Mouse (Mus musculus) thymus, postnatal 36 days (tissue): ENCODE data around the gene Ccdc63.
"Not testable (repeated sequence)": the region's sequence is repeated elsewhere in the genome, so short reads cannot be mapped to it uniquely, and the experiment has no call there.

Source experiments
- DNase-seq, 2 experiments: peaks; one replicate each; pipeline ENCODE4 v3.0.0; 2022; ENCODE audit warnings: mixed read lengths in 2 of 2

Ccdc63 gene

GRCm38 (mm10) chr5:122140723-122141122 is at the start of gene Ccdc63:
TSS of gene Ccdc63 (minus strand) at chr5:122140823.
- no peak for DNase-seq

- DNase-seq: no peak
These were observed 48.5 kb upstream of the Ccdc63 start for GRCm38 (mm10) chr5:122189115-122189514.

GRCm38 (mm10) chr5:122184858-122185257 is 44.2 kb upstream of the Ccdc63 start:
- not testable (repeated sequence) for DNase-seq

- peak; percentile 54 to 74 for DNase-seq
These were observed 43.7 kb upstream of the Ccdc63 start for GRCm38 (mm10) chr5:122184283-122184806.

- no peak for DNase-seq
These were observed 39.0 kb upstream of the Ccdc63 start for GRCm38 (mm10) chr5:122179665-122180064.

- DNase-seq: peak; percentile 68 to 71
These were observed 35.8 kb upstream of the Ccdc63 start for GRCm38 (mm10) chr5:122176398-122176797.

DNA sequence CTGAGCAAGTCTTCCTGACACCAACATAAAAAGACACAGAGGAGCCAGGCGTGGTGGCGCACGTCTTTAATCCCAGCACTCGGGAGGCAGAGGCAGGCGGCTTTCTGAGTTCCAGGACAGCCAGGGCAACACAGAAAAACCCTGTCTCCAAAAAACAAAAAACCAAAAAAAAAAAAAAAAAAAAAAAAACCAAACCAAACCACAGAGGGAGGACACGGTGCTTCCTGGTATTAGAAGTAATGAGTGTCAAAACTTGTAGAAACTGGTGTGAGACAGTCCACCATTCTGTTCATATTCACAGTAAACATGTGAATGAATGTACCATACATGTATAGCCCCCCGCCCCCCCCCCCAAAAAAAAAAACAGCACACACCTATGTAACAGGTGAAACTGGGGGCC is 35.3 kb upstream of the Ccdc63 start:
- DNase-seq: no peak

GRCm38 (mm10) chr5:122175402-122175801 is 34.8 kb upstream of the Ccdc63 start:
- DNase-seq: no peak

DNA sequence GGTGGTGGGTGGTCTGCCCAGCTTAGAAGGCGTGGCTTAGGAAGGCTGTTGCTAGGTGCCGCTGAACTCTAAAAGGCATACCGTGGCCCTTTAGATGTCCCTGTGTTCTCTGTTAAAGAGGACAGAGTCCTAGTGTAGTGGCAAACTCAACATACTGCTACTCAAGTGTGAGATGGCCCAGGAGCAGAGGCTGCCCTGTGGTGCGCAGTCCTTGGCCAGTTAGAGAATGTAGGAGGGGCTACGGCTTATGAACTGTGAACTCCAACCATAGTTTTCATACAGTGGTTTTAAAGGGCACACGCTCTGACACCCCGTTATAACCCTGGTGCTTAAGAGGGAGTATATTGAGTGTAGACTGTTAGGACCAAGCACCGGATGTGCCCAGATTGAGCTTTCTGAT is 30.4 kb upstream of the Ccdc63 start:
- DNase-seq: no peak

DNA sequence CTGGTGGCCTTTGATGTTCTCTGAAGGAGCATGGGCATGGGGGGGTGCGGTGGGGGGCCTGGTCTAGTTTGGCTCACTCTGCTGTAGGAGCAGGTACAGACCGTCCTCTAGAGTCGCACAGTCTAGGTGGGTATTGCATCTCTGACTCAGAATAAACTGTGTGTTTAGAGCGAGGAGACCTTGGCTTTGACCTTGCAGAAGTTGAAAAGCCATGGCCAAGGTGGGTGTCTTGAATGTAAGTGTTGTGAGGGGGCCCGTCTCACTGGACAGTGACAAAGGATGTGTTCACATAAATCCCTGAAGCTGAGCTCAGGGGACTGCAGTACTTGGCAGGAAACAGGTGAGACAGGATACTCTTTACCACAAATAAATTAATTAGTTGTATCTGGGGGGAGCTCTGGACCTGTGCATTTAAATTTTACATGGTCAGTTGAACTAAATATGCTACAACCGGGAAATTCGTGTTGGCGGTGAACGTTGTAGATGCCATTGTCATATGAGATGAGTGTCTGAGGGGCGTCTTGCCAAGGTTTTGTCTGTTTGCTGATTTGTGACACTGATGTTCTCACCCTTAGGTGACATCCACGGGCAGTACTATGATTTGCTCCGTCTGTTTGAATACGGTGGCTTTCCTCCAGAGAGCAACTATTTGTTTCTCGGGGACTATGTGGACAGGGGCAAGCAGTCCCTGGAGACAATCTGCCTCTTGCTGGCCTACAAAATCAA is 27.9 kb upstream of the Ccdc63 start:
- no peak for DNase-seq

GRCm38 (mm10) chr5:122166636-122167161 is 26.1 kb upstream of the Ccdc63 start:
- DNase-seq: no peak

DNA sequence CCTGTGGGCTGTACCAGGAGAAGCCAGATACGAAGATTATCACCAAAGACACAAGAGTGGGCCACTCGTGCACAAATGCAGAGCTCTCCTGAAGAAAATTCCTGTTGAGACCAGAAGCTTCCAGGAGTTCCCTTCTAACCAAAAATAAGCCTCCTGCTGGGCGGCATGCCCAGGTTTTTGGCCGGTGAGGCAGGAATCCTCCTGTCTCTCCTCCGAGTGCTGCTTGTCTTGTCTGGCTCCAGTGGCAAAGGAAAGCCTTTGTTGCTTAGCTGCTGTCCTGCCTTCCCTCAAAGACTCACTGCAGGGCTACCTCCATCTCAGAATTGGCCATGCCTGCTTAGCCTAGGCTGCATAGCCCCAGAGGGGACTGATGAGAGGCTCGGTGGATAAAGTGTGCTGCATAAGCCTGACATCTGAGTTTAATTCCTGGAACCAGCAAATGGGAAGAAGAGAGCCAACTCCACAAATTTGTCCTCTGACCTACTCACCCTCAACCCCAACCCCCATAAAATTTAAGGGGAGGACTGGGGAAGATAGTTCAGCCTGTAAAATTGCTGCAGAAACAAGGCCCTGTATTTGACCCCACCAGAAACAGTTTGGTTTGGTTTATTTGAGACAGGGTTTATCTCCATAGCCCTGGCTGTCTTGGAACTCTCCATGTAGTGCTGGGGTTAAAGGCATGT is 24.8 kb upstream of the Ccdc63 start:
- DNase-seq: no peak

- DNase-seq: no peak
These were observed 23.4 kb upstream of the Ccdc63 start for GRCm38 (mm10) chr5:122164011-122164410.

GRCm38 (mm10) chr5:122163194-122163593 is 22.6 kb upstream of the Ccdc63 start:
- DNase-seq: no peak

GRCm38 (mm10) chr5:122158557-122159515 is 18.2 kb upstream of the Ccdc63 start:
- DNase-seq: peak; percentile 39 to 55

DNA sequence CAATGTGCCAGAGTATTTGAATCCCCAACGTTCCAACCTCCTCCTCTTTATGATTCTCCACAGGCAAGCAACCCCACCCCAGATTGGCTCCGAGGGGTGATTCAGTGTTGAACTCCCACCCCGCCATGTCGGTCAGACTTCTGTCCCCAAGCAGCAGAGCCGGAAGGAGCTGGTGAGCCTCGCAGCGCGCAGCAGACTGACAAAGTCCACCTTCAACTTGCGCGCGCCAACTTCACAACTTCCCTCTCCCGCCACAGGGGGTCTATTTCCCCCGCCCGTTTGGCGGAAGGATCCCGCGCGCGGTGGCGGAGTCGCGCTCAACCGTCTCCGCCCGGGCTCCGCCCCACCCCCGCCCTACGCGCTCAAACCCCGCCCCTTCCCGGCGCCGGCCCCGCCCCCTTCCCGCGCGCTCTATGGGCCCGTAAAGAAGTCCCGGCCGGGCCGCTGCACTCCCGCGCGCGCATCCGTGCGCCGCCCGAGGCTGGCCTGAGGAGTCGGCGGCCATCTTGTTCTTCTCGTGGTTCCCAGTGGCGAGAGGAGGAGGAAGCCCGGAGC is 17.3 kb upstream of the Ccdc63 start, which contains the start of gene Ppp1cc:
Ppp1cc (plus strand) TSS at position 452 of the 555 bp plus-strand sequence.
- peak; percentile 90 to 91 for DNase-seq

- DNase-seq: no peak
These were observed 15.9 kb upstream of the Ccdc63 start for GRCm38 (mm10) chr5:122156486-122156885.

- no peak for DNase-seq
These were observed 15.0 kb upstream of the Ccdc63 start for GRCm38 (mm10) chr5:122155613-122156012.

DNA sequence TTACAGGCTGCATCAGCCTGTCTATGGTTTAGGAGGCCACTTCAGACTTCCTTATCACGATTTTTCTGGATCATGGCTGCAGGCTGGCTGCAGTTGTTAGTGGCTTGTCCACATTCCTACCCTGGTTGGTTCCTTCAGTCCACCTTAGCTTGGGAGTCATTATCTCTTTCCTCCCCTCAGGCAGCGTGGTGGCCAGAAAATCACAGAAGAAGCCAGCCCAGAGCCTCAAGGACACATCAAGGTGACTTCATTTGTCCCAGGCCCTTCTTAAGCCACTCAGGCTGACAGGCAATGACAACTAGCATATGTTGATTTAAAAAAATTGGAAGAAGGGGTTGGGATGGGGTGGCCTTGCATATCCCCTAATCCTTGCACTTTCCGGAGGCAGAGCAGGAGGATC is 14.2 kb upstream of the Ccdc63 start:
- no peak for DNase-seq

GRCm38 (mm10) chr5:122154006-122154405 is 13.4 kb upstream of the Ccdc63 start:
- DNase-seq: no peak

- DNase-seq: not testable (repeated sequence)
These were observed 11.9 kb upstream of the Ccdc63 start for GRCm38 (mm10) chr5:122152508-122152907.

DNA sequence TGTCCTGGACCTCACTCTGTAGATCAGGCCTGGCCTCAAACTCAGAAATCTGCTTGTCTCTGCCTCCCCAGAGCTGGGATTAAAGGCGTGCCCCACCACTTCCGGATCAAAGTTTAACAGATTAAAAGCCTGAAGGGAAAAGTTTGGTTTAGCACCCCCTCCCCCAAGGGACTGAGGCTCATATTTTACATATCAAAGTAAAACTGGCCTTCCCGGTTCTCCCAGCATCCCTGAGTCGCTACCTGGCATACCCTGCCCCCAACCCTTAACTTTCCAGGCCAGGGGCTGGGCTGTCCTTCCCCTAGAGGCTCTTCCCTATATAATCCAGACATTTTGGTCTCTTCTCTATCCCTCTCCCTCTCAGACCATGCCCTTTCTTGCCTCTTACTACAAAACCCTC is 8.6 kb upstream of the Ccdc63 start:
- DNase-seq: no peak
